8 mouse cellular contexts compared by ENCODE assay signal in genomic region chr9:57761563-57762551, GRCm38 (mm10). TPM values are rescaled to one million over a fixed set of nuclear protein-coding genes. Genes with fewer than 3 reads are reported as not detected.
A peak's percentile ranks its signal among the peaks of the same experiment; 100 is the strongest.
DNase-seq lines count a peak whose midpoint lies in the region; ATAC-seq and TF ChIP-seq lines count a peak whose summit lies in the region.

No protein-coding gene starts in this region.

- no peaks in the 10 kb centered on the region for H3K27me3 ChIP-seq in heart, embryonic 12.5 days (replicated peaks)
- H3K27me3 ChIP-seq in hindbrain, embryonic 13.5 days = no peaks in the 10 kb centered on the region
- 0 out of 2 replicates have a peak, but pooled peaks cover 3% of the 10 kb centered on the region for H3K27me3 ChIP-seq in liver, embryonic 13.5 days

- H3K27ac ChIP-seq in heart, embryonic 12.5 days (ENCODE audit: poor library complexity, severe bottlenecking) = 0 out of 2 replicates have a peak overlapping the region, but pooled peaks have one; percentile 9
- peak overlapping the region; percentile 43 for H3K27ac ChIP-seq in bone marrow, adult 2 months (ENCODE audit: control insufficient read depth, insufficient read depth, low read depth, low read length, poor library complexity)
- H3K27ac ChIP-seq in hindbrain, embryonic 13.5 days = no peak overlapping the region
- peak overlapping the region; percentile 98 for H3K27ac ChIP-seq in liver, embryonic 13.5 days

- TF ChIP-seq CTCF in bone marrow, adult 2 months (IDR thresholded peaks at IDR 0.05; ENCODE audit: control insufficient read depth, insufficient read depth, low read length) = no peak

- H3K36me3 ChIP-seq in heart, embryonic 12.5 days = peaks cover 49% of the 10 kb centered on the region
- peaks cover 49% of the 10 kb centered on the region for H3K36me3 ChIP-seq in hindbrain, embryonic 13.5 days
- peaks cover 55% of the 10 kb centered on the region for H3K36me3 ChIP-seq in liver, embryonic 13.5 days

- 90% methylated on average over 13 of the region's 13 CpGs for WGBS in heart, embryonic 12.5 days
- WGBS in bone marrow, adult 2 months = 92% methylated on average over 13 of the region's 13 CpGs
- 95% methylated on average over 13 of the region's 13 CpGs for WGBS in hindbrain, embryonic 13.5 days
- WGBS in liver, embryonic 13.5 days (ENCODE audit: insufficient replicate concordance) = 91% methylated on average over 13 of the region's 13 CpGs

- no peak for DNase-seq in heart, postnatal 25 days (ENCODE audit: low spot score)
- no peak for DNase-seq in liver, embryonic 13.5 days
- DNase-seq in thymus, postnatal 36 days = peak; percentile 39 to 69
- no peak for DNase-seq in yolk sac, embryonic 10.5 days (ENCODE audit: low spot score)

- peaks cover 62% of the 10 kb centered on the region for H3K4me1 ChIP-seq in heart, embryonic 12.5 days (replicated peaks)
- H3K4me1 ChIP-seq in bone marrow, adult 2 months (ENCODE audit: control insufficient read depth, insufficient read depth, low read length) = peaks cover 8% of the 10 kb centered on the region; the same call in 1 of the 2 replicates
- peaks cover 42% of the 10 kb centered on the region for H3K4me1 ChIP-seq in hindbrain, embryonic 13.5 days (replicated peaks)
- peaks cover 83% of the 10 kb centered on the region for H3K4me1 ChIP-seq in liver, embryonic 13.5 days (replicated peaks)

- H3K9ac ChIP-seq in heart, embryonic 12.5 days = peak overlapping the region; percentile 48; the same call in 1 of the 2 replicates
- peak overlapping the region; percentile 92 for H3K9ac ChIP-seq in hindbrain, embryonic 13.5 days
- peak overlapping the region; percentile 100 for H3K9ac ChIP-seq in liver, embryonic 13.5 days

- no peaks in the 10 kb centered on the region for H3K9me3 ChIP-seq in heart, embryonic 12.5 days (replicated peaks)
- H3K9me3 ChIP-seq in hindbrain, embryonic 13.5 days = no peaks in the 10 kb centered on the region
- H3K9me3 ChIP-seq in liver, embryonic 13.5 days (replicated peaks) = no peaks in the 10 kb centered on the region

- H3K4me3 ChIP-seq in heart, embryonic 12.5 days = peak overlapping the region; percentile 87
- H3K4me3 ChIP-seq in bone marrow, adult 2 months (replicated peaks; ENCODE audit: control insufficient read depth, low read depth, low read length) = peak overlapping the region; percentile 48
- no peak overlapping the region for H3K4me3 ChIP-seq in hindbrain, embryonic 13.5 days
- H3K4me3 ChIP-seq in liver, embryonic 13.5 days (replicated peaks) = peak overlapping the region; percentile 96

- no peak for ATAC-seq in heart, embryonic 12.5 days (ENCODE audit: insufficient number of reproducible peaks, low FRiP score)
- ATAC-seq in hindbrain, embryonic 13.5 days (ENCODE audit: low FRiP score) = no peak
- ATAC-seq in liver, embryonic 13.5 days (ENCODE audit: low read depth) = no peak
- ATAC-seq in activated CD4-positive, CD25-positive, alpha-beta regulatory T cell, adult 4 months = no peak

- intact Hi-C loops in heart, postnatal 25 days (cut with DNase I) = loop anchor here (5.0 kb wide), 3 partner anchors 150 to 240 kb away; partner anchors contain the start of genes Cox5a and Ubl7

- no peak for TF ChIP-seq POLR2A in bone marrow, adult 2 months (IDR thresholded peaks at IDR 0.05; ENCODE audit: borderline replicate concordance, control insufficient read depth, low read depth, low read length)

- H3K4me2 ChIP-seq in heart, embryonic 12.5 days = peak overlapping the region; percentile 96
- H3K4me2 ChIP-seq in hindbrain, embryonic 13.5 days = peak overlapping the region; percentile 99; the same call in 1 of the 2 replicates
- peak overlapping the region; percentile 97 for H3K4me2 ChIP-seq in liver, embryonic 13.5 days

RNA-seq across cellular contexts. Expression of gene Clk3, which starts 3.8 kb away (rescaled TPM):
- polyA plus RNA-seq in heart, embryonic 12.5 days (2016; fragmentation: Nextera tagmentation; extraction: Ambion mirVana) = 67.0 and 68.1 TPM in 2 replicates
- total RNA-seq in heart, postnatal 25 days (2021) = 10 to 100 TPM; 27.6 to 29.2 TPM
- polyA plus RNA-seq in bone marrow, adult 2 months (2011; ENCODE audit: insufficient read depth, insufficient read length, low replicate concordance, missing spikeins) = 148 and 149 TPM in 2 replicates
- 71.2 and 72.4 TPM in 2 replicates for polyA plus RNA-seq in hindbrain, embryonic 13.5 days (2015; fragmentation: Nextera tagmentation; extraction: Ambion mirVana)
- 86.2 and 97.4 TPM in 2 replicates for polyA plus RNA-seq in liver, embryonic 13.5 days (2015; fragmentation: Nextera tagmentation; extraction: Ambion mirVana)
- polyA plus RNA-seq in activated CD4-positive, CD25-positive, alpha-beta regulatory T cell, adult 4 months (2017; shearing (Covaris generic)) = 10 to 100 TPM; 70.7 to 77.8 TPM

RNA-seq across cellular contexts. Expression of gene Edc3, which starts 53.5 kb away (rescaled TPM):
- polyA plus RNA-seq in heart, embryonic 12.5 days (2016; fragmentation: Nextera tagmentation; extraction: Ambion mirVana) = 21.2 and 21.3 TPM in 2 replicates
- 1 to 10 TPM; 4.9 to 7.0 TPM for total RNA-seq in heart, postnatal 25 days (2021)
- 8.3 and 9.1 TPM in 2 replicates for polyA plus RNA-seq in bone marrow, adult 2 months (2011; ENCODE audit: insufficient read depth, insufficient read length, low replicate concordance, missing spikeins)
- polyA plus RNA-seq in hindbrain, embryonic 13.5 days (2015; fragmentation: Nextera tagmentation; extraction: Ambion mirVana) = 33.8 and 35.4 TPM in 2 replicates
- 16.7 and 18.4 TPM in 2 replicates for polyA plus RNA-seq in liver, embryonic 13.5 days (2015; fragmentation: Nextera tagmentation; extraction: Ambion mirVana)
- polyA plus RNA-seq in activated CD4-positive, CD25-positive, alpha-beta regulatory T cell, adult 4 months (2017; shearing (Covaris generic)) = 10 to 100 TPM; 23.1 to 26.5 TPM

Comparison
In these comparisons a context has a peak if more than half of its experiments do, and no peak if none do; other contexts are left out.
1. H3K9ac ChIP-seq: peak in every context shown above with its lines; median percentile 100 in liver, embryonic 13.5 days; 92 in hindbrain, embryonic 13.5 days; 48 in heart, embryonic 12.5 days.
2. DNase-seq: peak in thymus, postnatal 36 days (2 of 2); none in heart, postnatal 25 days (single experiment), liver, embryonic 13.5 days (single experiment) and yolk sac, embryonic 10.5 days (single experiment).
3. Peak in every context shown above with its lines, with median percentiles within 50 percentile points of each other: H3K4me2 ChIP-seq.